Mouse (Mus musculus) retina, adult 2 months (tissue): ENCODE results near the gene Gm21409.
"Not testable (repeated sequence)": the region's sequence is repeated elsewhere in the genome, so short reads cannot be mapped to it uniquely, and the experiment has no call there.

ENCODE experiments used
- DNase-seq: peaks from one replicate; pipeline ENCODE4 v3.0.0-alpha.2; 2012; ENCODE audit warnings: low read depth, low spot score

Gene Gm21409

GRCm38 (mm10) chrY:84746385-84746784, at the start of gene Gm21409:
Gm21409 (plus strand) TSS chrY:84746685.
- not testable (repeated sequence) for DNase-seq
